Mouse (Mus musculus): ENCODE measurements at regions not wholly inside any gene's neighbourhood (a gene's known extent, or its start where the extent isn't known, plus 50 kb on each side); places are given as distances from the start of the nearest gene placed in this dataset.

- TF ChIP-seq CTCF (IDR thresholded peaks at IDR 0.05 in 2 of 3, conservative IDR thresholded peaks at IDR 0.05 in 1 of 3; ENCODE audit: control insufficient read depth in 1 of 3, insufficient read depth in 1 of 3, low read depth in 2 of 3, low read length in 3 of 3, poor library complexity in 1 of 3, severe bottlenecking in 1 of 3) (no peak), SIN3A (IDR thresholded peaks at IDR 0.05; ENCODE audit: low read length) (peak; percentile 91), ZNF384 (IDR thresholded peaks at IDR 0.05; ENCODE audit: low read depth, low read length) (no peak), POLR2A (IDR thresholded peaks at IDR 0.05; ENCODE audit: control insufficient read depth in 1 of 2, insufficient read depth in 1 of 2, low read depth in 1 of 2, low read length in 2 of 2, poor library complexity in 1 of 2) (no peak), MYB (IDR thresholded peaks at IDR 0.05; ENCODE audit: low read depth, low read length) (no peak), MAX (IDR thresholded peaks at IDR 0.05; ENCODE audit: low read length) (peak; percentile 96), TBP (IDR thresholded peaks at IDR 0.05; ENCODE audit: low read depth, low read length) (peak; percentile 28; the same call in 1 of the 2 replicates), MAZ (IDR thresholded peaks at IDR 0.05; ENCODE audit: low read depth, low read length) (peak; percentile 63; the same call in 1 of the 2 replicates), MAFK (IDR thresholded peaks at IDR 0.05; ENCODE audit: borderline replicate concordance, low read depth, low read length) (no peak; the same call in 1 of the 2 replicates), SMC3 (IDR thresholded peaks at IDR 0.05; ENCODE audit: low read depth, low read length) (no peak), USF1 (IDR thresholded peaks at IDR 0.05; ENCODE audit: low read depth, low read length) (peak; percentile 98), HCFC1 (IDR thresholded peaks at IDR 0.05; ENCODE audit: low read depth, low read length) (peak; percentile 64), NRF1 (IDR thresholded peaks at IDR 0.05; ENCODE audit: insufficient read depth, low read depth, low read length, poor library complexity, severe bottlenecking) (no peak), POLR2AphosphoS2 (IDR thresholded peaks at IDR 0.05; ENCODE audit: low read length) (no peak)
Measured at GRCm38 (mm10) chr1:155038631-155039625, 60.5 kb downstream of the Ier5 start.

Data from MEL (cell line).